Mouse (Mus musculus) small intestine, adult 2 months (tissue): ENCODE measurements around the gene Fndc11. TPM values are rescaled to one million over a fixed set of nuclear protein-coding genes. Genes with fewer than 3 reads are reported as not detected.
"Not testable (repeated sequence)": the region's sequence is repeated elsewhere in the genome, so short reads cannot be mapped to it uniquely, and the experiment has no call there.

Source experiments
- H3K27ac ChIP-seq: fragments of 200-500 bp; 2 replicates; pipeline ENCODE4 v1.5.1; 2012; ENCODE audit warnings: low read depth, low read length, control low read depth, inconsistent platforms; ENCODE audit not compliant: insufficient read depth
- H3K27me3 ChIP-seq: fragments of 200-500 bp; 2 replicates; pipeline ENCODE4 v1.6.1; 2012; ENCODE audit warnings: mild to moderate bottlenecking, moderate library complexity, low read length, inconsistent platforms; ENCODE audit not compliant: control insufficient read depth, insufficient read depth
- H3K36me3 ChIP-seq: fragments of 200-500 bp; 2 replicates; pipeline ENCODE4 v1.6.1; 2012; ENCODE audit warnings: mild to moderate bottlenecking, low read length, control low read depth, inconsistent platforms; ENCODE audit not compliant: control insufficient read depth, insufficient read depth
- H3K4me1 ChIP-seq: fragments of 200-500 bp; 2 replicates; pipeline ENCODE4 v1.6.1; 2012; ENCODE audit warnings: low read length, inconsistent platforms, mixed read lengths; ENCODE audit not compliant: control insufficient read depth, insufficient read depth, insufficient read length
- H3K4me3 ChIP-seq: fragments of 200-500 bp; 2 replicates; pipeline ENCODE4 v1.5.1; 2012; ENCODE audit warnings: low read depth, mild to moderate bottlenecking, control low read depth, inconsistent platforms, low read length, moderate library complexity
- CTCF ChIP-seq: fragments of 200-500 bp; IDR thresholded peaks from 2 replicates; pipeline ENCODE4 v1.5.1; 2012; ENCODE audit warnings: low read depth, mild to moderate bottlenecking, control low read depth, inconsistent platforms, low read length, moderate library complexity, mixed read lengths; ENCODE audit not compliant: insufficient replicate concordance, insufficient read length; ENCODE audit errors: extremely low read depth
- POLR2A ChIP-seq: fragments of 200-500 bp; IDR thresholded peaks from 2 replicates; pipeline ENCODE4 v1.6.1; 2012; ENCODE audit warnings: low read depth, mild to moderate bottlenecking, control low read depth, inconsistent platforms, low read length, moderate library complexity
- WGBS: fragments of 180-500 bp; shearing (Covaris S2); methylation state at CpG from one replicate; pipeline ENCODE4 v1.1.7; 2018; 5-methylcytosine and 5-hydroxymethylcytosine counted together
- polyA plus RNA-seq: library from polyadenylated mRNA; depleted of rRNA; stranded (reverse); fragments of >200 nt; gene quantifications from 2 replicates; pipeline ENCODE4 v1.2.3, GENCODE M21; 2012

Fndc11 gene
- polyA plus RNA-seq, 1 experiment, result 0.53 TPM

DNA sequence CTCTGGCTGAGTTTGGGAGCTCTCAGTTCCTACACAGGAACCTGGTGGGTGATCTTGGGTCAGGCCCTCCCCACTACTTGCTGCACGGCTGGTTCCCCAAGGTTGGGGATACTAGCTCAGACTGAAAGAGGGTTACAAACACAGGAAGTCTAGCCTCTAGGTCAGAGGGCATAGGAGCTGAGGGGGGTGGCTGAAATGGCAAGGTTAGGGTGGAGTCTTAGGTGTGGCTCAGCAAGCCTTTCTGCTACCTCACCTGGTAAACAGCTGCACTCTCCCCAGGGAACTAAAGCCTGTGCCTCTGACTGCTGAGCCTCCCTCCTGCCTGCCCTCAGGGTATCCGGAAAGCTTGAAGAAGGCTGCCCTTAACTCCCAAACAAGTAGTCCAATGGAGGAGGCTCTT lies 31.1 kb upstream of the Fndc11 start:
- H3K27me3 ChIP-seq, result no peaks in the 10 kb centered on the region
- TF ChIP-seq CTCF (no peak), POLR2A (no peak)
- H3K4me3 ChIP-seq, result peak overlapping the region; percentile 6; the same call in 1 of the 2 replicates
- peaks cover 8% of the 10 kb centered on the region for H3K4me1 ChIP-seq
- 27% methylated on average over 2 of the region's 2 CpGs for WGBS
- H3K27ac ChIP-seq, result peak overlapping the region; percentile 86
- peaks cover 4% of the 10 kb centered on the region; the same call in 1 of the 2 replicates for H3K36me3 ChIP-seq

DNA sequence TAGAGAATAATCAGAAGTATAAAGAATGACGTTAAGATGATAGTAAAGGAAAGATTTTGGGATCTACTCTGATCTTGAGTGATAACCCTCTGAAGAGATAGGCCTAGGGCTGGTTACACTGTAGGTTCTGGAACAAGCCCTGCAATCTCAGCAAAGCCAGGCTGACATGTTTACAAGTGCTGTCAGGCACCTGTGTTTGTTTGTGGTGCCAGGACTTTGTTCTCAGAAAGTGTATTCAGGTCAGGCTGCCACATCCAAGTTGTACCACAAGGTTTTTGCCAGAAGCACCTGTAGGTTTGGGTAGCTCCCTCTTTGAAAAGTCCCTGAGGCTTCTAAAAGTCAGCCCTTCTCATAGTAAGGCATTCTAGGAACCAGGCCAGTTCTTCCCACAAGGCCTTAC lies 30.5 kb upstream of the Fndc11 start:
- Histone ChIP-seq H3K27ac (peak overlapping the region; percentile 86), H3K4me1 (peaks cover 8% of the 10 kb centered on the region), H3K4me3 (no peak overlapping the region), H3K36me3 (peaks cover 4% of the 10 kb centered on the region; the same call in 1 of the 2 replicates), H3K27me3 (no peaks in the 10 kb centered on the region)
- TF ChIP-seq CTCF (no peak), POLR2A (no peak)
- WGBS, result 69% methylated on average over 1 of the region's 1 CpGs

DNA sequence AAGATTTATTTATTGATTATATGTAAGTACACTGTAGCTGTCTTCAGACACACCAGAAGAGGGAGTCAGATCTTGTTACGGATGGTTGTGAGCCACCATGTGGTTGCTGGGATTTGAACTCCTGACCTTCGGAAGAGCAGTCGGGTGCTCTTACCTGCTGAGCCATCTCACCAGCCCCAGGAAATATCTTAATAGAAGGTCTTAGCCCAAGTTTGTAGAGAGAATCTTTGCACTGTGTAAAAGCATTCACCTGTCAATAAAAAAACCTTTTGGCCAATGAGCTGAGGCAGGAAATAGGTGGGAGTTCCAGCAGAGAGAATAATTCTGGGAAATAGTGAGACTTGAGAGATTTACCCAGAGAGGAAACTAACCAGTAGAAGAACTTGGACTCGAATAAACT lies 28.4 kb upstream of the Fndc11 start:
- H3K4me3 ChIP-seq, H3K27me3 ChIP-seq, H3K36me3 ChIP-seq, H3K27ac ChIP-seq: not testable (repeated sequence)
- WGBS, result 57% methylated on average over 4 of the region's 4 CpGs
- peaks cover 11% of the 10 kb centered on the region for H3K4me1 ChIP-seq

DNA sequence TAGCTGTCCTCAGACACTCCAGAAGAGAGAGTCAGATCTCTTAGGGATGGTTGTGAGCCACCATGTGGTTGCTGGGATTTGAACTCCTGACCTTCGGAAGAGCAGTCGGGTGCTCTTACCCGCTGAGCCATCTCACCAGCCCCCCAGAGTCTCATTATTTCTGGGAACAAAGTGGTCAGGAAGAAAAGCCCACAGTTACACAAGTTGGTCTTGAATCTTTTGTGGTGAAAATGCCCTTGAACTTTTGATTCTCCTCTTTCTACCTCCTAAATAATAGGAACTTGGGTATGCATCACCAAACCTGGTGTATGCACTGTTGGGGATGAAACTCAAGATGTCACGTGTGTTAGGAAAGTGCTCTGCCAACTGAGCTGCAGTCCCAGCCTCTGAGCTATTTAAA lies 27.9 kb upstream of the Fndc11 start:
- Histone ChIP-seq H3K27me3 (no peaks in the 10 kb centered on the region), H3K4me1 (peaks cover 15% of the 10 kb centered on the region), H3K27ac (no peak overlapping the region), H3K4me3 (no peak overlapping the region), H3K36me3 (peaks cover 4% of the 10 kb centered on the region)
- TF ChIP-seq CTCF (no peak), POLR2A (no peak)
- 68% methylated on average over 4 of the region's 4 CpGs for WGBS

DNA sequence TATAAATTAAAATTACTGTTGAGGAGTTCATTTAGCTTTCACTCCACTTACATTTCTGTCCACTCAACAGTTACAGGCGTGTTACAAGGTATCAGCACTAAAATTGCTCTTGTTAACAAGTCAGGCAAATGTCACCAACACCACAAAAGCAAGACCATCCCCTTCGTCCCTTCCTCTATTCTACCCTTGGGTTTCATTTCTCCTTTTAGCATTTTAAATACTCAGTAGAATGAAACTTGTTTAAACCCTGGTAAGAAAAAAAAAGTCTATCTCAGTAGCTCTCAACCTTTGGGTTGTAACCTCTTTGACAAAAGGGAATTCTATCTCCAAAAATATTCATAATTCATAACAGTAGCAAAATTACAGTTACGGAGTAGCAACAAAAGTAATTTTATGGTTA lies 26.8 kb upstream of the Fndc11 start:
- Histone ChIP-seq H3K27ac (no peak overlapping the region), H3K36me3 (peaks cover 6% of the 10 kb centered on the region), H3K27me3 (no peaks in the 10 kb centered on the region), H3K4me3 (no peak overlapping the region), H3K4me1 (peaks cover 18% of the 10 kb centered on the region)
- TF ChIP-seq POLR2A (no peak), CTCF (no peak)
- 78% methylated on average over 3 of the region's 3 CpGs for WGBS

DNA sequence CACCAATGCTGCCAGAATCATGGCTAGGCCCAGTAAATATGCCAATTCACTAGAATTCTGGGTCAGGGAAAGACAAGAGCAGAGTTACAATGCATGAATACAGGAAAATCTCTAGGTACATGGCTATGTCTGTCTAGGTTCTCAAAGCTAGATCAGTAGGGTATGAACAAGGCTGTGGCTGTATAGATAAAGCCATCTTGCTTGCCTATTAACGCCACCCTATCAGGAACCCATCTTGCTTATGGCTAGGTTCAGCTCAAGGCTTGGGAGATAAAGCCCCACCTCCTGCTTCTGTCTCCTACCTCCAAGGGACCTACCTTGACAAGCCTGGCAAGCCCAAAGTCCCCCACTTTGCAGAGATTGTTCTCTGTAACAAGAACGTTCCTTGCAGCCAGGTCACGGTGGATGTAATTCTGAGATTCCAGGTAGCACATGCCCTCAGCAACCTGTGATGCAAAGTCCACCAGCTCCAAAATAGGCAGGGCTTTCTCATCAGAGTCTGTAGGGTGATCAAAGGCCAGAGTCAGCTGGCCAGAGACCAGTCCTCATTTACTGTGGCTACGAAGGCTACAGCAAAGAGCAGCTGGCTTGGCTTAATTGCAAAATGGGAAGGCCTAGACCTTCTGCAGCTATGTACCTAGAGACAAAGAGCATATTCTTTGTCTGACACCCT lies 23.0 kb upstream of the Fndc11 start:
- H3K27ac ChIP-seq, result peak overlapping the region; percentile 70
- no peak overlapping the region for H3K4me3 ChIP-seq
- no peak for TF ChIP-seq POLR2A
- no peak for TF ChIP-seq CTCF
- peaks cover 14% of the 10 kb centered on the region for H3K36me3 ChIP-seq
- no peaks in the 10 kb centered on the region for H3K27me3 ChIP-seq
- H3K4me1 ChIP-seq, result peaks cover 22% of the 10 kb centered on the region; the same call in 1 of the 2 replicates
- 30% methylated on average over 4 of the region's 4 CpGs for WGBS

DNA sequence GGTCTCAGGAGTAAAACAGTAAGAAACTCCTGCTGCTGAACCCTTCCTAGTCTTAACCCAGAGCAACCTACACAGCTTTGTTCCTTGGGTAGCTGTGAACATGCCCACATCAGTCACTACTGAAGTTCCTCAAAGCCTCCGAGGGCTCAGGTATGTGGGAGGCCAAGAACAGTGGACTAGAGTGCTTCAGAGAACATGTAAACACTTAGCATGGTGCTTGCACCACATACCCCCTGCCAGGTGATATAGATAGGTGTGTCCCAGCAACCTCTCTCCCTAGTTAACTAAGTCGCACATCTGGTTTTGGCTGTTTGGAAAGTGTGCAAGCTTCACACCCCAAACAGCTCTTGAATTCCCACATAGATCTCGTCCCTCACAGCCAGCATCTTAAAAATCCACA lies 18.2 kb upstream of the Fndc11 start:
- peak overlapping the region; percentile 90 for H3K27ac ChIP-seq

More for the DNA sequence above, 18.2 kb upstream of the Fndc11 start:
- H3K4me1 ChIP-seq, result peaks cover 38% of the 10 kb centered on the region
- H3K27me3 ChIP-seq, result no peaks in the 10 kb centered on the region
- 61% methylated on average over 3 of the region's 3 CpGs for WGBS
- peaks cover 14% of the 10 kb centered on the region for H3K36me3 ChIP-seq
- peak overlapping the region; percentile 63 for H3K4me3 ChIP-seq
- TF ChIP-seq POLR2A, result no peak
- no peak for TF ChIP-seq CTCF
